Mouse (Mus musculus): ENCODE measurements at regions not wholly inside any gene's neighbourhood (a gene's known extent, or its start where the extent isn't known, plus 50 kb on each side); places are given as distances from the start of the nearest gene placed in this dataset.

GRCm38 (mm10) chr6:47354515-47354914 is 98.7 kb upstream of the Cul1 start:
- in situ Hi-C loops (cut with MboI, MseI), result no loop called here

- in situ Hi-C loops (cut with MboI, MseI), result no loop called here
Observed at GRCm38 (mm10) chr6:47355500-47355899, 97.7 kb upstream of the Cul1 start.

GRCm38 (mm10) chr6:47356500-47356899 is 96.7 kb upstream of the Cul1 start:
- in situ Hi-C loops (cut with MboI, MseI), result no loop called here

GRCm38 (mm10) chr6:47358686-47359085 is 94.5 kb upstream of the Cul1 start:
- in situ Hi-C loops (cut with MboI, MseI), result no loop called here

DNA sequence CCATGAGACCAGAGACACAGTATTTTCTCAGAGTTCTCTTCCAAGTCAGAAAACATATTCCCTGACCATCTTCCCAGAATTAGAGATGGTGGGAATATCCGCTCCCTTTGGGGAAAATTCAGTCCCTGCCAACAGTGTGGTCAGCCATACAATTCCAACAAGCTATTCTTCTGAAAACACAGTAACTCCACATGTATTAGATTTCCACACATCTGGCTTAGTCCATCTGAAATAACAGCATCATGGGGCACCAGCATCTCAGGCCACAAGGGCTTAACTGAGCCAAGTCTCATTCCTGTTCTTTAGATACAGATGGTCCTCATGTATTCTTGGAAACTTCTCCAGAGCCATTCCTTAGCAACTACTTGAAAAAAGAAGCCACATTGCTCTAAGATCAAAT is 89.2 kb upstream of the Cul1 start:
- in situ Hi-C loops (cut with MboI, MseI), result no loop called here

- in situ Hi-C loops (cut with MboI, MseI), result no loop called here
Observed at GRCm38 (mm10) chr6:47364556-47364955, 88.6 kb upstream of the Cul1 start.

DNA sequence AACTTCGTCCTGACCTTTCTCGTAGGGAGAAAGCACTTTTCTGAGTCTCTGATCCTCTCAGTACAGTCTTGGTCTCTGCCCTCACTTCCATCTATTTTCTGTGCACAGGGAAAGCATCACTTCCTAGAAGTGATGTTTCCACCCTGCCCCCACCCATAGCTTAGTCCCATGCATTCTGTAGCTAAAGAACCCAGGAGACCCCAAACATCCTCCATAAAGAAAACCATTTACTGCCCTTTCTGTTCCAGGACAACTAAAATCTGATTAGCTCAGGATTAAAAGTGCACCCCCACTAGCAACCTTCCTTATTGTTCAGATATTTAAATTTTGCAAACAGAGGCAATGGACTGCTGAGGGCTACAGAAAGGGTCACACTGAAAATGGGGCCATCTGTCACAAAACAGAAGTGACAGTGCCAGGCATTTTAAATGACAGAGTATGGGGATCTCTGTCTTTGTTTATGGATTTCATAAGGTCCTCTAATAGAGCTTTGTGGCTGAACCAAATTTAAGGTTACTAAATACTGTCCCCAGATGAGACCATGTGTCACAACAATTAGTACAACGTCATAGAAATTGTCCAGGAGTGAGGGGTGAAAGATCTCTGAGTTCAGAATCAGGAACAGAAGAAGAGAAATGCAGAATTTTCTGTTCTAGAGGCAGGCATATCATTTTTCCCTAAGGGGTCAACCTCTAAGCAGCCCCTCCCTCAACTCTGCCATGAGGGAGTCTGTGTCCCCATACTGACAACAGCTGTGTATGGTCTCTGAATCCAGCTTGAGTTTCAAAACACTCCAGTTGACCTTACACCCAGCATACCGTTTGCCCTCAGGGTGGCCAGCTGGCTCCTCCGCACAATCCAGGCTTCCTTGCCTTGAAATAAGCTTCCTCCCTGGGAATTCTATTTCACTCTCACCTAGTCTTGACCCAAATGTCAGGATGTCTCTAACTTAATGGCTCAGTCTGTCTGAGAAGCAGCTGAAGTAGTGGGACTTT is 87.2 kb upstream of the Cul1 start:
- in situ Hi-C loops (cut with MboI, MseI), result no loop called here

DNA sequence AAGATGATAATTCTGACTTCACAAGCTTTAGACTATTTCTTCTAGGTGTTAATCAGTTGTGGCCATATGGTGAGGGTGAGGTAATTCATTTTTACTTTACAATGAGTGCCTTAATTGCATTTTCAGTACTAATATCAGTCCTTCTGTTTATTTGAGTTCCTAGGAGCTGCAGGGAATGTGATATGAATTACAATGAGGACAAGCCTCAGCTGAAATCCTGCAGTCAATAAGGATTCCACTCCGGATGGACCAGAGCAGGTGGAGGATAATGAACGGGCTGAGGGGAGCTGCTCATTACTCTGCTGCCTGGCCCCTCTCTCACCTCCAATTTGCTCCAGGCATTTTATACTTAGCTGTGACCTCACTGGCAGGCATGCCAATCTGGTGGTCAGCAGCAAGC is 85.7 kb upstream of the Cul1 start:
- in situ Hi-C loops (cut with MboI, MseI), result no loop called here

DNA sequence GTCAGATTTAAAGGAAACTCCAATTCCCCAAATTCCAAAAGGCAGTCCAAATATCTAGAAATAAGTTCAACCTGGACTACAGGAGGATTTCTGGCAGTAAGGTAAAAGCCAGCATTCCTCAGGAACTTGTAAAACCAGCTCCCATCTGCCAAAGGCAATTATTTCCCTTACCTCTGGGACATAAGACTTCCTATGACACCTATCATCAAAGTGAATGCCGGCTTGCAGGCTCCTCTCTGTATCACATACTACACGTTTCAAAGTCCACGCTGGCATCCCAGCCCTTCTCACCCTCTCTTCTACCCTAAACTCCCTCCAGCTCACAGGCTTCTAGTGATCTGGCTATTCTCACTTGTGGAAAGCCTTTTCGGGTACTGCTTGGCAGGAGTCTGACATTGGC is 77.5 kb upstream of the Cul1 start:
- in situ Hi-C loops (cut with MboI, MseI), result no loop called here

- in situ Hi-C loops (cut with MboI, MseI), result no loop called here
Observed at GRCm38 (mm10) chr6:47381451-47381850, 71.7 kb upstream of the Cul1 start.

GRCm38 (mm10) chr6:47386550-47386949 is 66.6 kb upstream of the Cul1 start:
- in situ Hi-C loops (cut with MboI, MseI), result no loop called here

GRCm38 (mm10) chr6:47389908-47390307 is 63.3 kb upstream of the Cul1 start:
- in situ Hi-C loops (cut with MboI, MseI), result loop anchor here (10.0 kb wide), 2 partner anchors 255 to 375 kb away; no protein-coding TSS in a partner anchor

DNA sequence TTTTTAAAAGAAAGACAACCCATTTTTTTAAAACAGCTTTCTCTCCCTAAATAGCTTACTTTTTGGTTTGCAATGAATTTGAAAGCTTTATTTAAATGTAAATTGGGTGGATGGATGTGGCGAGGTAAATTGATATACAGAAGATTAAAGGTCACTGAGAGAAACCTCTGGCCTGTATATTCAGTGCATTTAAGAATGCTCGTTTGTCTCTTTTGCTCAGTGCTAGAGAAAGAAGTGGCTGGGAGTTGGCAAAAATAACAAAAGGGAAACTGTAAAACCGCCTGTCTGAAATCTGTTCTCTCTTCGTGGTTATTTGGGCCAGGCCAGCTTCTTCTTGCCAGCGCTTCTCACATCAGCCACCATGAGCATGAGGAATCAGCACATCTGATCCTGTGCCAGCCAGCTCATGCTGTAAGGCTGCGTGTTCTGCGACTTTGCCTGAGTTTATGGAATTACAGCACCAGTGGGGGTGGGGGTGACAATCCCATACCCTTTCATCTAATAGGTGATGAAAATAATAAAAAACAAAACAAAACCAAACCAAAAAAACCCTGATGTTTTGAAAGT is 62.7 kb upstream of the Cul1 start:
- in situ Hi-C loops (cut with MboI, MseI), result loop anchor here (10.0 kb wide), 2 partner anchors 254 to 374 kb away; no protein-coding TSS in a partner anchor

DNA sequence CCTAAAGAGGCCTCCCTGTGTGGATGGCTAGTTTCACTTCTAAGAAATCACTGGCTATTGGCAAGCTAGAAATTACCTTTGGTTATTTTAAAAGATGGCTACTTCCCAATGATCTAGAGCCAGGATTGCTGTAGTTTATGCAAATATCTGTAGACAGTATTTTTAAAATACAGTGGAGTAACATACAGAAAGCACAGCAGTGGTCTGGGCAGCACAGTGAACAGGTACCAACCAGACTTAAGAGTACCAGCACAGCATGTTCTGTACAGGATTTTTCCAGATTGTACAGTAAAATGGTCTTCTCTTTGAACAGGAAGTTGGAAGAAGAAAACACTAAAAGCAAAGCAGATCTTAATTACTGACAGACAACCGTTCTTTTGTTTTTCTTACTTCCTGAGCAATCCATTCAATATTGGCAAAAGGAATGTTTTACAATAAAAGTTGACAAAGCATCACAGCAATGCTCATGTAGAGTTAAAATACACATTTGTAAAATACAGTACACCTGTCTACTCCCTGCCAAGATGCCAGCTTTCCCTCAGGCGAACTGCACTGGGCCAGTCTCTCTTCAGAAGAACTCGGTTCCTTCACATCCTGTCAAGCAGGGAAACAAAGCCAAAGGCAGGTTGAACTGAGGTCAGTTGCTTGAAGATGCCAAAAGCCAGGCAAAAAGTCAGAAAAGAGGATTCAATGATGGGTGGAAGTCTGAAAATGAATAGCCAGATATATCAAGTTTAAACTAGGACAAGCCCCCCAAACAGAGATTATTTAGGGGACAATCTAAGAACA is 62.0 kb upstream of the Cul1 start:
- in situ Hi-C loops (cut with MboI, MseI), result loop anchor here (10.0 kb wide), 2 partner anchors 254 to 374 kb away; no protein-coding TSS in a partner anchor

DNA sequence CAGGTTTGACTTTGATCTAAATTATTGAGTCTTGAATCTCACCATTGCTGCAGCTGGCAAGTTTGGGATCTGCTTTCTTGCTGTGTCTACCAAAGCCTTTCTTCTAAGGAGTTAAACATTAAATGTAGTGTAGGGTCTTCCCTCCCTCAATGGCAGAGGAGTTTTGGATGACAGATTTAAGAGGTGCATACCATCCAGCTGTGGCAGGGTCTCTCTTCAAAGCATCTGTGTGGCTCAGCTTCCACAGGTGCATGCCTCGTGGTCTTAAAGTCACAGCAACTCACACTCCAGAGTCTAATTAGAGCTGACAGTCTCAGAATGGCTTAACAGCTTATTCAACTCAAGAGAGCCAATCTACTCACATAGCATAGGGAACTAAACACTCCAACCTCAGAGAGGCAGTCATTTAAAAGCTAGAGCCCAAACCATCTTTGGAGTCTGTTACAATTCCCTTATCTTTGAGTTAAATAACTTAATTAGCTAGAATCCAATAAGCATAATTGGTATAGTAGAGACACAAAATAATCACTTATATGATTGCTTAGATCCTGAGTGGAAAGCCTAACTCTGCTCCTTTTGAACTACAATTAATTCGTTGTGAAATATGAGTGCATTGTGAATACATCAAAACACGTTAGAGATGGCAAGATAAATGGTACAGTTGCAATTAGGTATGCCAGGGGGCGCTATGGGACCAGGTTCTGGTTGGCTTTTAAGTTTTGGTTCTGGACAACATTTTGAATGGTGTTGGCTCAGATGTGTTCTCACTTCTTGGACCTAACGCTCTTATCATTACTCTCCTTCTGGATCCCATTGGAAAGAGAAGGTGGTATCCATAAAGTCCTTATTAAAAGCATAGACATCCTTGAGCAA is 57.5 kb upstream of the Cul1 start:
- in situ Hi-C loops (cut with MboI, MseI), result loop anchor here (10.0 kb wide), 2 partner anchors 249 to 369 kb away; no protein-coding TSS in a partner anchor
